Mouse (Mus musculus) myocyte (in vitro differentiated cells): ENCODE measurements around the gene Tha1. TPM values are rescaled to one million over a fixed set of nuclear protein-coding genes. Genes with fewer than 3 reads are reported as not detected.
A peak's percentile ranks its signal among the peaks of the same experiment; 100 is the strongest.

Experiments used
- H3K27me3 ChIP-seq: one replicate; pipeline ENCODE4 v1.6.1; 2011; ENCODE audit not compliant: control insufficient read depth, insufficient read depth, insufficient read length
- H3K36me3 ChIP-seq: one replicate; pipeline ENCODE4 v1.6.1; 2011; ENCODE audit not compliant: control insufficient read depth, insufficient read depth
- H3K4me2 ChIP-seq: one replicate; pipeline ENCODE4 v1.6.1; 2011; ENCODE audit warnings: low read depth, control low read depth
- H3K4me3 ChIP-seq: one replicate; pipeline ENCODE4 v1.5.1; 2011; ENCODE audit warnings: mild to moderate bottlenecking, control low read depth, moderate library complexity
- H3K79me2 ChIP-seq: one replicate; pipeline ENCODE4 v1.6.1; 2011; ENCODE audit not compliant: control insufficient read depth, insufficient read depth
- H3ac ChIP-seq: one replicate; pipeline ENCODE4 v1.6.1; 2011; ENCODE audit not compliant: control insufficient read depth, insufficient read length
- CEBPB ChIP-seq: IDR thresholded peaks from 2 replicates; pipeline ENCODE4 v1.6.1; 2011; ENCODE audit warnings: mild to moderate bottlenecking, moderate library complexity; ENCODE audit not compliant: poor library complexity, insufficient read depth, severe bottlenecking
- E2F4 ChIP-seq: IDR thresholded peaks from one replicate; pipeline ENCODE4 v1.6.1; 2011; ENCODE audit warnings: mild to moderate bottlenecking, control low read depth, moderate library complexity; ENCODE audit not compliant: insufficient read depth
- MAX ChIP-seq: IDR thresholded peaks from one replicate; pipeline ENCODE4 v1.6.1; 2011; ENCODE audit warnings: low read depth, mild to moderate bottlenecking, control low read depth
- MYOD1 ChIP-seq, 3 experiments: IDR thresholded peaks; one replicate each; pipeline ENCODE4 v1.6.1; 2011; ENCODE audit warnings: control low read depth in 2 of 3, low read depth in 2 of 3, mild to moderate bottlenecking in 2 of 3, moderate library complexity in 1 of 3; ENCODE audit not compliant: insufficient read length in 2 of 3, control insufficient read depth in 1 of 3
- MYOG ChIP-seq, 3 experiments: IDR thresholded peaks; one replicate each; pipeline ENCODE4 v1.6.1; 2011; ENCODE audit warnings: control low read depth in 2 of 3, low read depth in 2 of 3, mild to moderate bottlenecking in 2 of 3; ENCODE audit not compliant: insufficient read length in 2 of 3, control insufficient read depth in 1 of 3, insufficient read depth in 1 of 3
- POLR2A ChIP-seq: IDR thresholded peaks from one replicate; pipeline ENCODE4 v1.6.1; 2011; ENCODE audit warnings: low read depth, mild to moderate bottlenecking, control low read depth, moderate library complexity; ENCODE audit not compliant: insufficient read length
- POLR2AphosphoS2 ChIP-seq: IDR thresholded peaks from one replicate; pipeline ENCODE4 v1.6.1; 2011; ENCODE audit warnings: low read depth, control low read depth; ENCODE audit not compliant: insufficient read length
- REST ChIP-seq: IDR thresholded peaks from one replicate; pipeline ENCODE4 v1.6.1; 2011; ENCODE audit warnings: mild to moderate bottlenecking, control low read depth, moderate library complexity; ENCODE audit not compliant: insufficient read depth, insufficient read length
- SRF ChIP-seq: IDR thresholded peaks from one replicate; pipeline ENCODE4 v1.6.1; 2011; ENCODE audit warnings: low read depth; ENCODE audit not compliant: control insufficient read depth, insufficient read length
- TCF12 ChIP-seq: IDR thresholded peaks from one replicate; pipeline ENCODE4 v1.6.1; 2011; ENCODE audit warnings: mild to moderate bottlenecking, control low read depth; ENCODE audit not compliant: poor library complexity, insufficient read depth, severe bottlenecking
- TCF3 ChIP-seq: IDR thresholded peaks from one replicate; pipeline ENCODE4 v1.6.1; 2011; ENCODE audit warnings: low read depth, control low read depth; ENCODE audit not compliant: insufficient read length
- USF1 ChIP-seq: IDR thresholded peaks from one replicate; pipeline ENCODE4 v1.6.1; 2011; ENCODE audit warnings: low read depth, mild to moderate bottlenecking, control low read depth, moderate library complexity
- polyA plus RNA-seq: library from polyadenylated mRNA; unstranded; fragments of >200 nt; fragmentation: generic; extraction: Trizol; gene quantifications from one replicate; pipeline ENCODE4 v1.2.1, GENCODE M21; 2012; ENCODE audit warnings: missing spikeins

The Tha1 gene
- polyA plus RNA-seq, 1 experiment: 2.5 TPM

GRCm38 (mm10) chr11:117877917-117878745 lies 4.8 kb upstream of the Tha1 start:
- no peaks in the 10 kb centered on the region for H3K79me2 ChIP-seq
- H3ac ChIP-seq: no peak overlapping the region
- no peaks in the 10 kb centered on the region for H3K27me3 ChIP-seq
- TF ChIP-seq MYOD1 (IDR thresholded peaks at IDR 0.05; ENCODE audit: control insufficient read depth in 1 of 3, insufficient read length in 2 of 3, low read depth in 2 of 3): peak in 2 of 3 experiments; percentile 58 to 86
- TF ChIP-seq E2F4: no peak
- no peak for TF ChIP-seq USF1
- TF ChIP-seq MYOG (IDR thresholded peaks at IDR 0.05; ENCODE audit: control insufficient read depth in 1 of 3, insufficient read depth in 1 of 3, insufficient read length in 2 of 3, low read depth in 2 of 3): peak in 2 of 3 experiments; percentile 72 to 91
- TF ChIP-seq TCF3: peak; percentile 2
- peak; percentile 24 for TF ChIP-seq TCF12
- H3K4me3 ChIP-seq: no peak overlapping the region
- no peaks in the 10 kb centered on the region for H3K36me3 ChIP-seq
- H3K4me2 ChIP-seq: no peak overlapping the region

- Histone ChIP-seq H3K36me3 (no peaks in the 10 kb centered on the region), H3ac (no peak overlapping the region), H3K79me2 (no peaks in the 10 kb centered on the region), H3K4me2 (no peak overlapping the region), H3K4me3 (no peak overlapping the region), H3K27me3 (no peaks in the 10 kb centered on the region)
- no peak for TF ChIP-seq E2F4
- no peak for TF ChIP-seq CEBPB
- no peak for TF ChIP-seq TCF3
Measured at GRCm38 (mm10) chr11:117875681-117876080, 2.4 kb upstream of the Tha1 start.

GRCm38 (mm10) chr11:117874419-117874818 lies 1.1 kb upstream of the Tha1 start:
- Histone ChIP-seq H3K36me3 (no peaks in the 10 kb centered on the region), H3K4me2 (no peak overlapping the region), H3ac (no peak overlapping the region), H3K4me3 (no peak overlapping the region), H3K27me3 (no peaks in the 10 kb centered on the region), H3K79me2 (no peaks in the 10 kb centered on the region)
- TF ChIP-seq POLR2AphosphoS2: no peak
- no peak for TF ChIP-seq MAX
- TF ChIP-seq MYOD1 (IDR thresholded peaks at IDR 0.05; ENCODE audit: control insufficient read depth in 1 of 3, insufficient read length in 2 of 3, low read depth in 2 of 3): no peak
- no peak for TF ChIP-seq SRF
- TF ChIP-seq POLR2A: no peak
- TF ChIP-seq TCF3: no peak
- TF ChIP-seq E2F4: no peak
- no peak for TF ChIP-seq TCF12
- no peak for TF ChIP-seq USF1
- no peak for TF ChIP-seq REST
- no peak for TF ChIP-seq MYOG (IDR thresholded peaks at IDR 0.05; ENCODE audit: control insufficient read depth in 1 of 3, insufficient read depth in 1 of 3, insufficient read length in 2 of 3, low read depth in 2 of 3)
- TF ChIP-seq CEBPB: no peak

GRCm38 (mm10) chr11:117871911-117872584 lies 1.2 kb downstream of the Tha1 start:
- no peaks in the 10 kb centered on the region for H3K79me2 ChIP-seq
- no peak overlapping the region for H3ac ChIP-seq
- peak overlapping the region; percentile 18 for H3K4me2 ChIP-seq
- TF ChIP-seq E2F4 (no peak), SRF (no peak), MYOG (IDR thresholded peaks at IDR 0.05; ENCODE audit: control insufficient read depth in 1 of 3, insufficient read depth in 1 of 3, insufficient read length in 2 of 3, low read depth in 2 of 3) (peak in 1 of 3 experiments; percentile 57), MAX (no peak), TCF12 (no peak), USF1 (no peak), CEBPB (no peak), POLR2A (no peak)
- no peaks in the 10 kb centered on the region for H3K27me3 ChIP-seq
- H3K4me3 ChIP-seq: peak overlapping the region; percentile 25
- H3K36me3 ChIP-seq: no peaks in the 10 kb centered on the region

- H3K79me2 ChIP-seq: no peaks in the 10 kb centered on the region
- H3ac ChIP-seq: no peak overlapping the region
- no peak overlapping the region for H3K4me2 ChIP-seq
- no peak overlapping the region for H3K4me3 ChIP-seq
- H3K27me3 ChIP-seq: no peaks in the 10 kb centered on the region
- TF ChIP-seq USF1: no peak
- no peak for TF ChIP-seq SRF
- TF ChIP-seq MYOD1 (IDR thresholded peaks at IDR 0.05; ENCODE audit: control insufficient read depth in 1 of 3, insufficient read length in 2 of 3, low read depth in 2 of 3): no peak
- no peak for TF ChIP-seq REST
- TF ChIP-seq MAX: no peak
- TF ChIP-seq CEBPB: no peak
- TF ChIP-seq POLR2AphosphoS2: no peak
- no peak for TF ChIP-seq TCF12
- no peaks in the 10 kb centered on the region for H3K36me3 ChIP-seq
Measured at GRCm38 (mm10) chr11:117871376-117871775, 1.9 kb downstream of the Tha1 start.
